Mouse (Mus musculus) layer of hippocampus, postnatal 14 days (tissue): Measurements from ENCODE around the gene Olfr430. TPM values are rescaled to one million over a fixed set of nuclear protein-coding genes. Genes with fewer than 3 reads are reported as not detected.
"Not testable (repeated sequence)": the region's sequence is repeated elsewhere in the genome, so short reads cannot be mapped to it uniquely, and the experiment has no call there.

Source experiments
- DNase-seq, 2 experiments: peaks; one replicate each; pipeline ENCODE4 v3.0.0; 2021 to 2022; ENCODE audit warnings: low spot score in 2 of 2, mixed read lengths in 1 of 2
- long read RNA-seq, 2 experiments: library from polyadenylated mRNA; stranded (forward); transcript quantifications; one replicate each; pipeline ENCODE4 v2.0.0; 2021
- total RNA-seq, 2 experiments: library from RNA; stranded (reverse); gene quantifications; 2 replicates each; pipeline ENCODE4 v1.2.3; 2021

Olfr430 gene
- total RNA-seq = not detected
- long read RNA-seq, experiment 1 = 0 reads
- long read RNA-seq, experiment 2 = 0 reads

DNA sequence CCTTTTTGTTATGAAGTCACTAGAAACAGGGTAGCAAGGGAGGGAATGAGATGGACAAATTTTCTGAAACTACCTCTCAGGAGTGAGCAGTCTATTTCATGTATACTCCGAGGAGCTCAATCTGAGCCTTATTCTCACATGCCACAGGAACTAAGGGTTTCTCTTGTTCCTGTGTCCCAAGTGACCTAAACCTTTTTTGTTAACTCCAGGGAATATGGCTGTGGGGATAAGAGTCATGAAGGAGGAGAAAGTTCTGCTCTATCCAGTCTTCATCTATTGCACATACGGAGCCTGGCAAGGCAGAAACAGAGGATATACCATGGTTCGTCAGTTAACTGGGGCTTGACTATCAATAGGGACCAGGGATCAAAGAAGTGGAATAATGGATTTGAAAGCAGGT, at the start of gene Olfr430:
Gene Olfr430, plus strand, starts transcription at position 301 of the 400 bp plus-strand sequence.
- no peak for DNase-seq

DNA sequence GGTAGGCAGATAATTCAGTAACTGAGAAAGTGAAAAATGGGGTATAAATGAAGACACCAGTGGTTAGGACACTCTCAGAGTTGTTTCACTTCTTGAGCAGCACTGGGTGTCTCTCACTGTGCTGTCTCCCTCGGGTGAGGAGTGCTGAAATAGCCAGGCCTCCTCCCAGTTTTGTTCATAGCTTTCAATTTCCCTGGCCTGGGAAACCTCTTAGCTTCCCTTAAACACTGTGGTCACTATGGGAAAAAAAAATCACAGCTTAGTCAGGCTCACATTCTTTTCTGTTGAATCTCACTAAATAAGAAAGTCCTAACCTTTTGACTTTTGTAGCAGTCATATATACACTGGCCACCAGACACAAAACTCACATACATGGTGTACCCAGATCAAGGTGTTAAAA, 34.7 kb upstream of the Olfr430 start, which contains the start of gene Ifi205:
Gene Ifi205, minus strand, starts transcription at position 113 of the 400 bp plus-strand sequence.
- no peak for DNase-seq

DNA sequence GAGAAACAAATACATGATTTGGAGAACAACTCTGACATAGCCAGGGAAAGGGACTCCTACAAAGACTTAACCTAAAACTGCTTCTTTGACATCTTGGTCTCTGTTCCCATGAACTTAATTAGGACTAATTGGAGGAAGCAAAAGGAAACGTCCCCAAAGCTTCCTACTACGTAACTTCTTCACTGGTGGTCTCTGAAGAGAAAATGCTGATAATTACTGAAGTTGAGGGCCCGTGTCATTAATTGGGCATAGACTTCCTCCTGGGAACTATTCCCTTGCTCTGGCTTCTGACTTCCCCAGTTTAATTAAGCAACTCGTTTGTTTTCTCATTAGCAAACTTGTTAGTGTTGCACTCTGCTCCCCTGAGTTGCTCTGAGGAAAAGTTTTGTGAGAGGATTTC, 30.6 kb upstream of the Olfr430 start:
- DNase-seq = no peak

DNA sequence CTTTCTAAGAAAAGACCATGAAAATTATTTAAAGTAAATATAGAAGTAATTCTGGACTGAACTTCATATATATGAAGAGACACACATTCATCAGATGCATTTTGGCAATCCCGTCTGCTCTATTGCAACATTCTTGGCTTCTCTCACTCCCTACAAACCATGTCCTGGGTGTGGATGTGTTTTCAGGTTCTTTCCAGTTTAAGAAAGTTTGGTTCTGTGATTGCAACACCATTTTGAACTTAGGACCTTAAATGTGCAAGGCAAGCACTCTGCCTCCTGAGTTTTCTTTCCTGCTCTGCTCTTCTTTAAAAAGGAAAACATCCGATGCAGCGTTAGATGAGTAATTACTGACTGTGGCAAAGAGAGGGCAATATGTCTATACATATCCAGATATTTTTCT, 27.9 kb upstream of the Olfr430 start:
- DNase-seq = no peak

DNA sequence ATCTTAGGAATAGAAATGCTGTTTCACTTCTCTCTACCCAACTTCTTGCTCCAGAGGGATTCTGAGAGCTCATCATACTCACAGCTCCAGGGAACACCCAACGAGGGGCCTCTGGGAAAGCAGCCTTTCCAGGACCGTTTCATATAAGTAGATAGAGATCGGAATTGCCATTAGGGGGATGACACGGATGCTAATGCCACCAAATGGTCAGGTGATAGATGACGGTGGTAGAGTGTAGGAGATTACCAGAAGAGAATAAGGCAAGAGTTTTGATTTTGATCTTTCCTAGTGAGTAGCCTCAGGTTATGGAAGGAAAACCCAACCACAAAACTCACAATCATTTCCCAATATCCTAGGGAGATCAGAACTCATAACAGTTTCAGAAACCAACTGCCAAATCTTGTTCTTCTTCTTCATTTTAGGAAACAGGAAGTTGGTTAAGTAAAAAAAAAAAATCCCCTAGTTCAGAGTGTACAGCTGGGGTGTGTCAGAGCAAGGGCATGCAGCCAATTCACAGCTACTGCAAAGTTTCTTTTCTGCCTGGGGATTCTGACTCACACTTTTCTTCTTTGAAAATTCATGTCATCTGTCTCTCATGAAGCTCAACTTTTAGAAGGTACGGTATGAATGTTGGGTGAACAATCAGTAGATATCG, 25.8 kb upstream of the Olfr430 start, which contains the start of gene Olfr433:
Gene Olfr433, plus strand, starts transcription at position 183 of the 655 bp plus-strand sequence.
- DNase-seq = no peak

DNA sequence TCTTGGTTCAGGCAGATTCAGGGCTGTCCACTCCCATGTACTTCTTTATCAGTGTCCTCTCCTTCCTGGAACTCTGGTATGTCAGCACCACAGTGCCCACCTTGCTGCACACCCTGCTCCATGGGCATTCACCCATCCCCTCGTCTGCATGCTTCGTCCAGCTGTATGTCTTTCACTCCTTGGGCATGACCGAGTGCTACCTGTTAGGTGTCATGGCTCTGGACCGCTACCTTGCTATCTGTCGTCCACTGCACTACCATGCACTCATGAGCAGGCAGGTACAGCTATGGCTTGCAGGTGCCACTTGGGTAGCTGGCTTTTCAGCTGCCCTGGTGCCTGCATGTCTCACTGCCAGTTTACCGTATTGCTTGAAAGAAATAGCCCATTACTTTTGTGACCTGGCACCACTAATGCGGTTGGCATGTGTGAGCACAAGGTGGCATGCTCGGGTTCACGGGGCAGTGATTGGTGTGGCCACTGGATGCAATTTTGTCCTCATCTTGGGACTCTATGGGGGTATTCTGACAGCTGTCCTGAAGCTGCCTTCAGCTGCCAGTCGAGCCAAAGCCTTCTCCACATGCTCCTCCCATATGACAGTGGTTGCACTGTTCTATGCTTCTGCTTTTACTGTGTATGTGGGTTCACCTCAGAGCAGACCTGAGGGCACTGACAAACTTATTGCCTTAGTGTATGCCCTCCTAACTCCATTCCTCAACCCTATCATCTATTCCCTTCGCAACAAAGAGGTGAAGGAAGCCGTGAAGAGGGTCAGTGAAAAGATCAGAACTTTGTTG, 24.1 kb upstream of the Olfr430 start:
- DNase-seq = not testable (repeated sequence)

DNA sequence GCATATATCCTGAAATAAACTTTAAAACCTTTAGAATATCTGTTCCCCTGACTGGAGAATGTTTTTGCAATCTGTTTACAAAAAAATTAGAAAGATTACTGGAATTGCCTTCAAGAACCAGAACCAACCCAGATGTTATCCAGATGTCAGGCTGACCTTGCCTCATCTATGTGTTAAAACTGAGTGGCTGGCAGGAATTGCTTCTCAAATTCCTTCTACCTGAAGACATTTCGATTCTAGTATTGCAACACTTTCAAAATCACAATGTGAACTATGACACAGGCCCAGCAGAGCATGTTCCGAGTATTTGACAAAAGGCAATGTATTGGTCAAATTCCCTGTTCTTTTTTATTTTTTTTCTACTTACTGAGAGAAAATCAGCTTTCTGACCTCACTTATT, 22.0 kb upstream of the Olfr430 start:
- no peak for DNase-seq

DNA sequence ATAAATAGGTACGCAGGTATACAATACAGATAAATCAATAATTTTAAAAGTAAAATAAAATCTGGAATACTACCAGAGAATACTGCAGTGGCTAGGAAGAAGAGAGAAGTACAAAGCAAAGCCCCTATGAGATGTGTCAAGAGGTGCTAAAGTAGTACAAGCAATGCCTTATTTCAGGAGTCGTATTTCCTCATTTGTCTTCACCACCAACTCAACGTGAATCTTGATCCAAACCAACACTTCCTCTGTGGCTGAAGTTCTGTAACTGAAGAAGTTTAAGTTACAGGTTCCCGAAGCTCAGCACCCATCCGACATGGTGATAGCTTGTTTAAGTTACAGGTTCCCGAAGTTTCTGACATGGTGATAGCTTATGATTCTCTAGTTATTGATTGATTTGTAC, 18.2 kb upstream of the Olfr430 start:
- not testable (repeated sequence) for DNase-seq

DNA sequence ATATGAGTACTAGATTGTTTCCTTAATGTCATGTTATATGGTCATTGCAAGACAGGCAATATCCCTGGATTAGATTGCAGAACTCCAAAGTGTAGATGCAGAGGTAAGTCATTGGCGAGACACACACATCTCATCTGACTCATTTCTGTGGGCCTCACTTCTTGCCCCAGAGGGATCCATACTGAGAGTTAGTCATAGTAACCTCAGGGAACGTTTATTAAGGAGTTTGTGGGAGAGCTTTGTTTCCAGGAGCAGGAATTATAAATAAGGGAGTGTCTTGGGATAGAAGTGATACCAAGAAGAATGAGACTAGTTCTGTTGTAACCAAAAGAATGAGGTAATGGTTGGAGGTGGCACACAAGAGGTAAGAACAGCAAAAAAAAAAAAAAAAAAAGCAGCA, 17.5 kb upstream of the Olfr430 start, which contains the start of gene Olfr432:
Gene Olfr432, plus strand, starts transcription at position 313 of the 400 bp plus-strand sequence.
- no peak for DNase-seq

DNA sequence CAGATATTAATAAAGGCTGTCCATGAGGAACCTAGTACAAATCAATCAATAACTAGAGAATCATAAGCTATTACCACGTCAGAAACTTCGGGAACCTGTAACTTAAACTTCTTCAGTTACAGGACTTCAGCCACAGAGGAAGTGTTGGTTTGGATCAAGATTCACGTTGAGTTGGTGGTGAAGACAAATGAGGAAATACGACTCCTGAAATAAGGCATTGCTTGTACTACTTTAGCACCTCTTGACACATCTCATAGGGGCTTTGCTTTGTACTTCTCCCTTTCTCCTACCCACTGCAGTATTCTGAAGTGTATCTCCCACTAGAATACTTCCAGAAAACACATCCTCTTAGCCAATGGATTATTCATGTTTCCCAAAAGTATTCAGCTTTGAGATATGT, 17.0 kb upstream of the Olfr430 start:
- DNase-seq = not testable (repeated sequence)

DNA sequence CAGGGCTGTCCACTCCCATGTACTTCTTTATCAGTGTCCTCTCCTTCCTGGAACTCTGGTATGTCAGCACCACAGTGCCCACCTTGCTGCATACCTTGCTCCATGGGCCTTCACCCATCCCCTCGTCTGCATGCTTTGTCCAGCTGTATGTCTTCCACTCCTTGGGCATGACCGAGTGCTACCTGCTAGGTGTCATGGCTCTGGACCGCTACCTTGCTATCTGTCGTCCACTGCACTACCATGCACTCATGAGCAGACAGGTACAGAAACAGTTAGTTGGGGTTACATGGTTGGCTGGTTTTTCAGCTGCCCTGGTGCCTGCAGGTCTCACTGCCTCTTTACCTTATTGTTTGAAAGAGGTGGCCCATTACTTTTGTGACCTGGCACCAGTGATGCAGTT, 15.9 kb upstream of the Olfr430 start:
- DNase-seq = no peak

DNA sequence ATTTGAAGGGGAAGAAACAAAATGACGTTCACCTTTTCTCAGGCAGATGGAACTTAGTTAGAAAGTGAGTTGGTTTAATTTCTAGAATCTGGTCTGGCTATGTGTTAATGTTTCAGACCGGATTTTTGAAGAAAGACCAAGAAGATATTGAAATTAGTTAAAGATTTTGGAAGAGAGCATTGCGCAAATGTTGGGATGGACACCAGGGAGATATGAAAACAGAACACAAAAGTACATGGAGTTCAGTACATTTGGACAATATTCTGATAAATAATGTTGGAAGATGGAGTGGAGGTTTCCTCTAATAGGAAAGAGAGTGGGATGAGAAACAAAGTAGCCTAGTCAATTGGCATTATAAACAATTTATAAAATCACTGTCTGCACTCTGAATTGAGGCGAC, 14.9 kb upstream of the Olfr430 start:
- no peak for DNase-seq

DNA sequence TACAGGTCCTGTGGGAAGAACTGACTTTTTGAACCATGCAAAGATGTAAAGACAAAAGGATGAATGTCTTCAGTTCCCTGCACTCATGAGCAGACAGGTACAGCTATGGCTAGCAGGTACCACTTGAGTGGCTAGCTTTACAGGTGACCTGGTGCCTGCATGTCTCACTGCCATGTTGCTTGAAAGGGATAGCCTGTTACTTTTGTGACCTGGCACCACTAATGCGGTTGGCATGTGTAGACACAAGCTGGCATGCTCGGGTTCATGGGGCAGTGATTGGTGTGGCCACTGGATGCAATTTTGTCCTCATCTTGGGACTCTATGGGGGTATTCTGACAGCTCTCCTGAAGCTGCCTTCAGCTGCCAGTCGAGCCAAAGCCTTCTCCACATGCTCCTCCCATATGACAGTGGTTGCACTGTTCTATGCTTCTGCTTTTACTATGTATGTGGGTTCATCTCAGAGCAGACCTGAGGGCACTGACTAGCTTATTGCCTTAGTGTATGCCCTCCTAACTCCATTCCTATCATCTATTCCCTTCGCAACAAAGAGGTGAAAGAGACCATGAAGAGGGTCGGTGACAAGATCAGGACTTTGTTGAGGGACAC, 14.4 kb upstream of the Olfr430 start:
- DNase-seq = no peak

DNA sequence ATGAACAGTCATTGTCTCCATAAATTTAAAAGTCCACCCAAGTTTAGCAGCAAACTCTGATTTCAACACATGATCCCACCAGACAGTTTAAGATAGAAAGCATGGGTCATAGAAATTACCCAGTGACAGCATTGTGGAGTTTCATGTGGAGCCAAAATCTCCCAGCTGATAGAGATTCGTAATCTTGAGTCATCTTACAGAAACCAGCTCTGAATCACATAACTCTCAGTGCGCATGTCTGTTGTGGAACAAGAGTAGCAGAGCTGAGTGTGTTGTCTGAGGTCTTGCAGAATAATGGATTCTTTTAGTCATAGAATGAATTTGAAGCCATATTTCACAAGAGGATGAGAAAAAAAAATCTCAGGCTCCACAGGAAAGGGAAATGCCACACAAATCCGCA, 13.4 kb upstream of the Olfr430 start:
- no peak for DNase-seq

DNA sequence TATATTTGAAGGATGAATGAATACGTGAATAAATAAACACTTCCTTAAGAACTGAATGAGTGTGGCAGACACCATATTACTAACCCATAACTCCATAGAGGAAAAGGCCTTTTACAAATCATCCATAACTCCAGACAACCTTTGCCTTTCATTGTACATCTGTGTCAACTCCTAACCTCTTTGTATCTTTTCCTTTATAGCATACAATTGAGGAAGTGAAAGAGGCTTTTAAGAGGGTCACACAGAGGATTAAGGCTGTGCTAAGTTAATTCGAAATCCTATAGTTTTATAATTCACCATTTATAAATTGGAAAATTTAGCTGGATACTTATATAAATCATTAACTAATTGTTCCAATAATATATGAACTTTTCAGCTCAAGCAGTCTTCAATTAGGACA, 11.2 kb upstream of the Olfr430 start:
- no peak for DNase-seq

DNA sequence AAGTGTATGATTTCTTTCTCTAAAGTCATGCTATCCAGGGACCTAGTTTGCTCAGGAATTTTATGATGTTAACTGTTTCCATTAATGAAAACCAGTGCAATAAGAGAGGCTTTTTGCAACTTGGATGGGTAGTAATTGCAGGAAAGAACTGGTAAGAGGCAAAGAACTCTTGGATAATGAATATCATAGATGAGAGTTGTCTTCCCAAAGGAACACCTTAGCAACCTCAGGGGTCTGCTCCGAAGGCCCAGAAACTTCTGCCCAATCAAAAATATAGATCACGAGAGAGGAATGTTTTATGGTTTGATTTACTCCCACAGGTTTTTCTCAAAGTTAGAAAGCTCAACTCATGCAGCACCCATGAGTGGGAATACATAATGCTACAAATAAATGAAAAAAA, 17.6 kb downstream of the Olfr430 start, which contains the start of gene Olfr429:
Gene Olfr429, plus strand, starts transcription at position 301 of the 400 bp plus-strand sequence.
- DNase-seq = no peak

DNA sequence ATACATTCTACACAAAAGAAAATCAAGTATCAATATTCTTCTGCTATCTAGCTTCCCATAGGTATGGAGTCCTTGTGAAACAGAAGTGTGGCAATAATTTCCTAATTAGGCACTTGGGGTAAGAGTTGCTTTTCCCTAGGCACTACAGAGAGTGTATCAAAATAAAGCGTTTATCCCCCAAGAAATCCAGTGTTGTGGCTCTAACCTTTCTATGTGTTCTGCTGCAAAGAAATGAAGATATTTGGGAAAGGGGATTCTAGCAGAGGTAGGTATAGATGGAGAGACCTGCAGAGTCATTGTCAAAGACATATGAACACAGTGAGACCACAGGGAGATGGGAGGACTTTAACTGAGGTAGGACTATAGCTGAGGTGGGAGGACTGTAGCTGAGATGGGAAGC, 30.2 kb downstream of the Olfr430 start, which contains the start of gene Olfr427:
Gene Olfr427, plus strand, starts transcription at position 301 of the 400 bp plus-strand sequence.
- no peak for DNase-seq

DNA sequence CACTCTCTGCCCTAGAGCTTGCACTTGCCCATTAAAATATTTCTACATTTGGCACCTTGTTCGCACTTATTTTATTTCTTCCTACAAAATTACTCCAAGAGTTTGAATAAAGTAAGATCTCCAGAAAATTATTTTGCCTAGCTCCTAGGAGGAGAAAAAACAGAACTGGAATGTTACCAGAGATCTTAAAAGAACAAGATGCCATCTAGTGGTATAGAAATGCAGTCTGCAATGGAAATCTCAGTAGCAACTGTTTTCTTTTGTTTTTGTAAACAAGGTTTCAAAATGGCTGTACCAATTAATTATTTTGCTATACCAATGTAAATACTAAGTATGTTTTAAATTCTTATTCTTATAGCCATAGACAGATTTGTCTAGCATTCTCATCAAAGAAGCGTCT, 37.3 kb downstream of the Olfr430 start:
- no peak for DNase-seq

DNA sequence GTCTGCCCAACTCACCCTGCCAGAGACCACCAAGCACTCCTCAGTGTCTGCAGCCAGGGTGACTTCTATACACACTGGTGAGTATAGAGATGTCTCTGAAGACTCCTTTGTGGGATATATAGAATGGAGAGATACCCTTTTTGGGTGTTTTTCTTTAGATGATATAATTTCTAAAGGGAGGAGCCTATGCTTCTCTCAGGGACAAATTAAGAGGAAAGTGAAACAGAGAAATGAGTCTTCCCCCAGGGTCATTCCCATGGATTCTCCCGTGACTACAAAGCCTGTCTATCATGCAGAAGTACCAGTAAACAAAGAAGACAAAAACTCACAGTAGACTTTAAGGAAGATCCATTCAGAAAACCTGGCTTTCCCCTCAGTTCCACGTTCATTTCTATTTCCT, 54.7 kb downstream of the Olfr430 start, which contains the start of gene Olfr231:
Gene Olfr231, minus strand, starts transcription at position 101 of the 400 bp plus-strand sequence.
- no peak for DNase-seq
